ENCODE assay signal across 8 mouse cellular contexts in the genomic region with DNA sequence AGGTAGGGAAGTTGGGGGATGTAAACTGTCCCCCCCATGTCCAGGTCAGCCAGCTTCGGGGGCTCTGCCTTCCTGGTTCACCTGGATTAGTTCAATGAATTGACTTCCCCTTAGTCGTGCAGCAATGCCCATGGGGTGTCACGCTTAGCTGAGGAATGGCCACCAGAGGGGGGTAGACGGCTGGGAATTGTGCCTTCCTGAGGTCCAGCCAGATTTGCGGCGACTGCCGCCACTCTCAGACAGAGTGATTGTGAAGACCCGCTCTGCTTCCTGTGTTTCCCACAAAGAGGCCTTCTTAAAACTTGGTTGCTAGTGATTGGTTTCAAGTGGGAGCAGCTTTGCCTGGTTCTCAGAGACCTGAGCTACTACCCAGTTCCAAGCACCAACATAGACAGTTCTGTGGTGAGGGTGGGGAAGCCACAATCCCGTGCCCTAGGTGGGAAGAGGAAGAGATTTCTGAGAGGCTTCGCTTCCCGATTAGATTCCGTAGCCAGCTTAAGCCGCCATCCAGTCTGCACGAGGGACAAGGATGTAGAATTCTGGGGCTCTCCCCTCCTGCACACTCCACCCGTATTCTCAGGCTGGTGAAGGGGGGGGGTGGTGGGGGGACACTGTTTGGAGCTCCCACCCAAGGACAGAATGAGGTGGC. TPM values are rescaled to one million over a fixed set of nuclear protein-coding genes. Genes with fewer than 3 reads are reported as not detected.
DNase-seq lines count a peak whose midpoint lies in the region; ATAC-seq and TF ChIP-seq lines count a peak whose summit lies in the region.

No protein-coding gene starts in this region.

- peak overlapping the region; percentile 31; the same call in 1 of the 2 replicates for H3K9ac ChIP-seq in hindbrain, embryonic 16.5 days (ENCODE audit: low read depth, low read length)

- H3K4me2 ChIP-seq in hindbrain, embryonic 16.5 days (ENCODE audit: low read length), result peak overlapping the region; percentile 44

- no peak overlapping the region for H3K27ac ChIP-seq in hindbrain, embryonic 16.5 days (ENCODE audit: low read depth, low read length)
- no peak overlapping the region for H3K27ac ChIP-seq in left cerebral cortex, adult 2 months

- H3K36me3 ChIP-seq in hindbrain, embryonic 16.5 days (ENCODE audit: control insufficient read depth, insufficient read depth, low read length), result no peaks in the 10 kb centered on the region

- H3K27me3 ChIP-seq in hindbrain, embryonic 16.5 days (replicated peaks; ENCODE audit: control insufficient read depth, insufficient read depth, low read length), result peaks cover 23% of the 10 kb centered on the region

- peak; percentile 76 for TF ChIP-seq CTCF in left cerebral cortex, adult 2 months (IDR thresholded peaks at IDR 0.05)

- peaks cover 4% of the 10 kb centered on the region; the same call in 1 of the 2 replicates for H3K9me3 ChIP-seq in hindbrain, embryonic 16.5 days (ENCODE audit: control insufficient read depth, low read length)

- H3K4me3 ChIP-seq in hindbrain, embryonic 16.5 days (ENCODE audit: low read length), result peak overlapping the region; percentile 6; the same call in 1 of the 2 replicates
- H3K4me3 ChIP-seq in left cerebral cortex, adult 2 months, result no peak overlapping the region

- DNase-seq in T-cell, adult 2 months (ENCODE audit: low spot score), result peak; percentile 8
- DNase-seq in cerebellum, postnatal 14 days, result peak; percentile 74 to 86
- peak; percentile 52 to 60 for DNase-seq in frontal cortex, postnatal 36 days (ENCODE audit: low spot score in 2 of 2)
- DNase-seq in left cerebral cortex, adult 2 months (ENCODE audit: extremely low spot score in 1 of 2, low spot score in 2 of 2), result peak; percentile 50 to 62
- DNase-seq in mesoderm, embryonic 11.5 days (ENCODE audit: low read depth, low spot score), result peak; percentile 85
- peak; percentile 18 to 31 for DNase-seq in right cerebral cortex, postnatal 36 days (ENCODE audit: low spot score in 2 of 2)
- DNase-seq in c-Kit-positive CD71-positive TER-119-positive erythroid progenitor cells, embryonic 14.5 days (ENCODE audit: low spot score), result no peak

- no peaks in the 10 kb centered on the region for H3K4me1 ChIP-seq in hindbrain, embryonic 16.5 days (ENCODE audit: control insufficient read depth, insufficient read depth, low read depth, low read length)

- intact Hi-C loops in left cerebral cortex, adult 2 months (cut with DNase I), result loop anchor here (2.0 to 10.0 kb wide), 2 partner anchors 89 to 719 kb away; no protein-coding TSS in a partner anchor

- no peak for ATAC-seq in hindbrain, embryonic 16.5 days

- 4% methylated on average over 15 of the region's 15 CpGs for WGBS in hindbrain, embryonic 16.5 days

RNA-seq across cellular contexts. Expression of a gene that starts 12.2 kb away (rescaled TPM):
- 0.27 and 0.36 TPM in 2 replicates for polyA plus RNA-seq in hindbrain, embryonic 16.5 days (2015; fragmentation: Nextera tagmentation; extraction: Ambion mirVana)
- not detected for total RNA-seq in left cerebral cortex, adult 2 months (2021)

RNA-seq across cellular contexts. Expression of a gene that starts 34.0 kb away (rescaled TPM):
- not detected in 2 replicates for polyA plus RNA-seq in hindbrain, embryonic 16.5 days (2015; fragmentation: Nextera tagmentation; extraction: Ambion mirVana)
- not detected for total RNA-seq in left cerebral cortex, adult 2 months (2021)

RNA-seq across cellular contexts. Expression of a gene that starts 48.4 kb away (rescaled TPM):
- polyA plus RNA-seq in hindbrain, embryonic 16.5 days (2015; fragmentation: Nextera tagmentation; extraction: Ambion mirVana), result not detected in 2 replicates
- not detected for total RNA-seq in left cerebral cortex, adult 2 months (2021)
